Mouse (Mus musculus) neural tube, embryonic 14.5 days (tissue): ENCODE measurements around the gene Olfr509. TPM values are rescaled to one million over a fixed set of nuclear protein-coding genes. Genes with fewer than 3 reads are reported as not detected.
"Not testable (repeated sequence)": the region's sequence is repeated elsewhere in the genome, so short reads cannot be mapped to it uniquely, and the experiment has no call there.

Experiments used
- ATAC-seq: fragments of 200-750 bp; cut with Nextera tagmentation; 2 replicates; pipeline ENCODE4 v1.8.0; 2017; ENCODE audit warnings: low read depth, mild to moderate bottlenecking, moderate TSS enrichment, moderate library complexity
- H3K27ac ChIP-seq: fragments of 300-500 bp; sonication (generic); 2 replicates; pipeline ENCODE4 v1.5.1; 2014; ENCODE audit warnings: low read depth, mild to moderate bottlenecking, control low read depth, low read length, moderate library complexity, mixed read lengths
- H3K27me3 ChIP-seq: fragments of 300-500 bp; sonication (generic); 2 replicates; pipeline ENCODE4 v1.6.1; 2014; ENCODE audit warnings: low read length; ENCODE audit not compliant: control insufficient read depth, insufficient read depth
- H3K36me3 ChIP-seq: fragments of 300-500 bp; sonication (generic); 2 replicates; pipeline ENCODE4 v1.6.1; 2014; ENCODE audit warnings: low read length, mixed read lengths; ENCODE audit not compliant: control insufficient read depth, insufficient read depth
- H3K4me1 ChIP-seq: fragments of 300-500 bp; sonication (generic); 2 replicates; pipeline ENCODE4 v1.6.1; 2014; ENCODE audit warnings: low read length; ENCODE audit not compliant: control insufficient read depth, insufficient read depth
- H3K4me2 ChIP-seq: fragments of 300-500 bp; sonication (generic); 2 replicates; pipeline ENCODE4 v1.6.1; 2014; ENCODE audit warnings: mild to moderate bottlenecking, low read depth, low read length, control low read depth
- H3K4me3 ChIP-seq: fragments of 300-500 bp; sonication (generic); 2 replicates; pipeline ENCODE4 v1.5.1; 2014; ENCODE audit warnings: low read depth, low read length, control low read depth, mixed read lengths
- H3K9ac ChIP-seq: fragments of 300-500 bp; sonication (generic); replicated peaks from 2 replicates; pipeline ENCODE4 v1.6.1; 2014; ENCODE audit warnings: low read depth, mild to moderate bottlenecking, control low read depth, low read length, mixed read lengths
- H3K9me3 ChIP-seq: fragments of 300-500 bp; sonication (generic); 2 replicates; pipeline ENCODE4 v1.6.1; 2016; ENCODE audit warnings: low read length; ENCODE audit not compliant: control insufficient read depth
- WGBS: fragments of 180-500 bp; shearing (Covaris S2); extraction: QIAGEN DNeasy Blood & Tissue Kit; methylation state at CpG from one replicate; pipeline ENCODE4 v1.1.7; 2014; 5-methylcytosine and 5-hydroxymethylcytosine counted together
- polyA plus RNA-seq: library from polyadenylated mRNA; unstranded; fragments of >200 nt; fragmentation: Nextera tagmentation; extraction: Ambion mirVana; gene quantifications from 2 replicates; pipeline ENCODE4 v1.2.1, GENCODE M21; 2014

Olfr509 gene
- 0.07 TPM in 1 of 2 replicates, not detected in the other for polyA plus RNA-seq

- Histone ChIP-seq H3K36me3 (no peaks in the 10 kb centered on the region), H3K27me3 (no peaks in the 10 kb centered on the region), H3K4me2 (no peak within 1 kb of the TSS), H3K27ac (no peak within 1 kb of the TSS), H3K4me3 (no peak within 1 kb of the TSS), H3K4me1 (no peaks in the 10 kb centered on the region), H3K9me3 (no peaks in the 10 kb centered on the region), H3K9ac (no peak within 1 kb of the TSS)
- no peak for ATAC-seq
Measured at GRCm38 (mm10) chr7:108651806-108652205, at the start of gene Olfr509. Gene Olfr509, minus strand, starts transcription at chr7:108651906.

GRCm38 (mm10) chr7:108678886-108679285, 27.2 kb upstream of the Olfr509 start:
- Histone ChIP-seq H3K4me3 (no peak overlapping the region), H3K27me3 (no peaks in the 10 kb centered on the region), H3K9ac (no peak overlapping the region), H3K4me1 (no peaks in the 10 kb centered on the region), H3K36me3 (no peaks in the 10 kb centered on the region), H3K9me3 (no peaks in the 10 kb centered on the region), H3K27ac (no peak overlapping the region), H3K4me2 (no peak overlapping the region)
- 84% methylated on average over 4 of the region's 4 CpGs for WGBS
- no peak for ATAC-seq

GRCm38 (mm10) chr7:108671058-108671457, 19.4 kb upstream of the Olfr509 start:
- no peaks in the 10 kb centered on the region for H3K27me3 ChIP-seq
- no peak for ATAC-seq
- H3K27ac ChIP-seq, result no peak overlapping the region
- H3K9me3 ChIP-seq, result no peaks in the 10 kb centered on the region
- WGBS, result 78% methylated on average over 1 of the region's 1 CpGs
- no peak overlapping the region for H3K4me3 ChIP-seq
- no peaks in the 10 kb centered on the region for H3K36me3 ChIP-seq
- H3K4me2 ChIP-seq, result no peak overlapping the region
- no peaks in the 10 kb centered on the region for H3K4me1 ChIP-seq
- no peak overlapping the region for H3K9ac ChIP-seq

GRCm38 (mm10) chr7:108666118-108666517, 14.4 kb upstream of the Olfr509 start, which contains the start of gene Olfr510:
Gene Olfr510, plus strand, starts transcription at chr7:108666418.
- H3K4me3 ChIP-seq, result no peak within 1 kb of the TSS
- H3K27ac ChIP-seq, result no peak within 1 kb of the TSS
- H3K9ac ChIP-seq, result no peak within 1 kb of the TSS
- no peaks in the 10 kb centered on the region for H3K36me3 ChIP-seq
- no peak for ATAC-seq
- no peak within 1 kb of the TSS for H3K4me2 ChIP-seq
- 94% methylated on average over 1 of the region's 1 CpGs for WGBS
- H3K4me1 ChIP-seq, result no peaks in the 10 kb centered on the region
- no peaks in the 10 kb centered on the region for H3K27me3 ChIP-seq
- H3K9me3 ChIP-seq, result no peaks in the 10 kb centered on the region

- H3K9ac ChIP-seq, result no peak overlapping the region
- no peak overlapping the region for H3K27ac ChIP-seq
- no peaks in the 10 kb centered on the region for H3K4me1 ChIP-seq
- H3K4me2 ChIP-seq, result no peak overlapping the region
- 93% methylated on average over 3 of the region's 3 CpGs for WGBS
- H3K4me3 ChIP-seq, result no peak overlapping the region
- H3K27me3 ChIP-seq, result no peaks in the 10 kb centered on the region
- no peaks in the 10 kb centered on the region for H3K36me3 ChIP-seq
- no peaks in the 10 kb centered on the region for H3K9me3 ChIP-seq
- ATAC-seq, result no peak
Measured at GRCm38 (mm10) chr7:108662419-108662818, 10.7 kb upstream of the Olfr509 start.

GRCm38 (mm10) chr7:108629694-108630093, 22.0 kb downstream of the Olfr509 start, which contains the start of gene Olfr508:
Gene Olfr508, plus strand, starts transcription at chr7:108629994.
- Histone ChIP-seq H3K27me3 (no peaks in the 10 kb centered on the region), H3K4me3 (no peak within 1 kb of the TSS), H3K9me3 (no peaks in the 10 kb centered on the region), H3K4me1 (no peaks in the 10 kb centered on the region), H3K4me2 (no peak within 1 kb of the TSS), H3K27ac (no peak within 1 kb of the TSS), H3K9ac (no peak within 1 kb of the TSS), H3K36me3 (no peaks in the 10 kb centered on the region)
- 81% methylated on average over 3 of the region's 3 CpGs for WGBS
- ATAC-seq, result no peak

- H3K4me2 ChIP-seq, result no peak within 1 kb of the TSS
- ATAC-seq, result no peak
- WGBS, result 79% methylated on average over 2 of the region's 2 CpGs
- H3K9me3 ChIP-seq, result no peaks in the 10 kb centered on the region
- no peak within 1 kb of the TSS for H3K4me3 ChIP-seq
- H3K27me3 ChIP-seq, result no peaks in the 10 kb centered on the region
- no peaks in the 10 kb centered on the region for H3K36me3 ChIP-seq
- no peaks in the 10 kb centered on the region for H3K4me1 ChIP-seq
- no peak within 1 kb of the TSS for H3K27ac ChIP-seq
- H3K9ac ChIP-seq, result no peak within 1 kb of the TSS
Measured at GRCm38 (mm10) chr7:108621514-108621913, 30.2 kb downstream of the Olfr509 start, which contains the start of gene Olfr507. Gene Olfr507, plus strand, starts transcription at chr7:108621814.

GRCm38 (mm10) chr7:108616781-108617180, 34.9 kb downstream of the Olfr509 start:
- not testable (repeated sequence) for H3K4me3 ChIP-seq, H3K9me3 ChIP-seq, H3K36me3 ChIP-seq, H3K27me3 ChIP-seq, H3K4me2 ChIP-seq, ATAC-seq, H3K27ac ChIP-seq, H3K4me1 ChIP-seq, H3K9ac ChIP-seq
- 62% methylated on average over 3 of the region's 3 CpGs for WGBS

- Histone ChIP-seq H3K27me3 (no peaks in the 10 kb centered on the region), H3K4me3 (no peak overlapping the region), H3K4me1 (no peaks in the 10 kb centered on the region), H3K27ac (no peak overlapping the region), H3K9me3 (no peaks in the 10 kb centered on the region), H3K4me2 (no peak overlapping the region), H3K36me3 (no peaks in the 10 kb centered on the region), H3K9ac (no peak overlapping the region)
- ATAC-seq, result no peak
- WGBS, result 90% methylated on average over 2 of the region's 2 CpGs
Measured at GRCm38 (mm10) chr7:108614110-108614509, 37.6 kb downstream of the Olfr509 start.
